Mouse (Mus musculus): ENCODE results near the gene Gramd1a. TPM values are rescaled to one million over a fixed set of nuclear protein-coding genes. Genes with fewer than 3 reads are reported as not detected.
A peak's percentile ranks its signal among the peaks of the same experiment; 100 is the strongest.

Gramd1a gene
- polyA plus RNA-seq, 1 experiment from 2014 or later, result 47.6 TPM

- H3K27me3 ChIP-seq (replicated peaks; ENCODE audit: control insufficient read depth, insufficient read depth, low read length), result no peaks in the 10 kb centered on the region
- ATAC-seq (replicated peaks; ENCODE audit: low FRiP score) (no peak), DNase-seq (ENCODE audit: low spot score) (no peak)
- peaks cover 34% of the 10 kb centered on the region for H3K4me1 ChIP-seq (replicated peaks; ENCODE audit: control insufficient read depth, insufficient read depth, low read length)
- H3K4me2 ChIP-seq, result no peak overlapping the region
- H3K9me3 ChIP-seq (ENCODE audit: control insufficient read depth, low read length), result no peaks in the 10 kb centered on the region
- no peak overlapping the region for H3K4me3 ChIP-seq (ENCODE audit: low read depth, low read length)
- no peak overlapping the region for H3K9ac ChIP-seq (ENCODE audit: low read depth, low read length)
- 0 out of 2 replicates have a peak overlapping the region, but pooled peaks have one; percentile 19 for H3K27ac ChIP-seq (ENCODE audit: low read depth, low read length)
- WGBS, result 58% methylated on average over 15 of the region's 15 CpGs
- no peaks in the 10 kb centered on the region; the same call in 1 of the 2 replicates for H3K36me3 ChIP-seq (ENCODE audit: control insufficient read depth, insufficient read depth, low read length)
Observed at GRCm38 (mm10) chr7:31110861-31111385, 44.8 kb downstream of the Gramd1a start.

GRCm38 (mm10) chr7:31109796-31110195 lies 45.9 kb downstream of the Gramd1a start:
- H3K27me3 ChIP-seq (replicated peaks; ENCODE audit: control insufficient read depth, insufficient read depth, low read length), result no peaks in the 10 kb centered on the region
- 81% methylated on average over 5 of the region's 5 CpGs for WGBS
- no peak overlapping the region for H3K9ac ChIP-seq (ENCODE audit: low read depth, low read length)
- no peaks in the 10 kb centered on the region for H3K9me3 ChIP-seq (ENCODE audit: control insufficient read depth, low read length)
- peaks cover 24% of the 10 kb centered on the region for H3K4me1 ChIP-seq (replicated peaks; ENCODE audit: control insufficient read depth, insufficient read depth, low read length)
- ATAC-seq (replicated peaks; ENCODE audit: low FRiP score) (no peak), DNase-seq (ENCODE audit: low spot score) (no peak)
- no peak overlapping the region for H3K27ac ChIP-seq (ENCODE audit: low read depth, low read length)
- no peak overlapping the region for H3K4me3 ChIP-seq (ENCODE audit: low read depth, low read length)
- no peak overlapping the region for H3K4me2 ChIP-seq
- no peaks in the 10 kb centered on the region; the same call in 1 of the 2 replicates for H3K36me3 ChIP-seq (ENCODE audit: control insufficient read depth, insufficient read depth, low read length)

DNA sequence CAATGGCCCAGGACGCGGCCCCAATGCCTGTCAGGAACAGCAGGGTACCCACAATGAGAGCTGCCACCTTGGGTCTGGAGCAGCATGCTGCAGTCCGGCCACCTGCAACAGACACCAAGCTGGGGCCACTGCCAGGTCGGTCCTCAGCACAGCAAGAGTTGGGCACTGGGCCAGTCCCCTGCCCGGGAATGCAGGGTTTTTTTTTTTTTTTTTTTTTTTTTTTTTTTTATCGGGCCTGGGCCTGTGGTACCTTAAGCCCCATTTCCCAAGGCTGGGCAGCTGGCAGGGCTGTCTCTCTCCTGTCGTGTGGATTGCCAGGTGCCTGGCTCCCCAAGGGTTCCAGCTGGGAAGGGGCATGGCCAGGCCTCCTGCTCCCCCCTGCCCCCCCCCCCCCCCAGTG lies 46.6 kb downstream of the Gramd1a start:
- H3K4me2 ChIP-seq, result no peak overlapping the region
- no peaks in the 10 kb centered on the region; the same call in 1 of the 2 replicates for H3K36me3 ChIP-seq (ENCODE audit: control insufficient read depth, insufficient read depth, low read length)
- 50% methylated on average over 6 of the region's 7 CpGs for WGBS
- peaks cover 24% of the 10 kb centered on the region for H3K4me1 ChIP-seq (replicated peaks; ENCODE audit: control insufficient read depth, insufficient read depth, low read length)
- no peak overlapping the region for H3K4me3 ChIP-seq (ENCODE audit: low read depth, low read length)
- ATAC-seq (replicated peaks; ENCODE audit: low FRiP score) (no peak), DNase-seq (ENCODE audit: low spot score) (no peak)
- no peak overlapping the region for H3K27ac ChIP-seq (ENCODE audit: low read depth, low read length)
- no peaks in the 10 kb centered on the region for H3K27me3 ChIP-seq (replicated peaks; ENCODE audit: control insufficient read depth, insufficient read depth, low read length)
- no peaks in the 10 kb centered on the region for H3K9me3 ChIP-seq (ENCODE audit: control insufficient read depth, low read length)
- H3K9ac ChIP-seq (ENCODE audit: low read depth, low read length), result no peak overlapping the region

GRCm38 (mm10) chr7:31107781-31108180 lies 47.9 kb downstream of the Gramd1a start:
- Histone ChIP-seq H3K4me2 (no peak overlapping the region), H3K27ac (ENCODE audit: low read depth, low read length) (no peak overlapping the region), H3K27me3 (replicated peaks; ENCODE audit: control insufficient read depth, insufficient read depth, low read length) (peaks cover 6% of the 10 kb centered on the region; the same call in 1 of the 2 replicates), H3K4me1 (replicated peaks; ENCODE audit: control insufficient read depth, insufficient read depth, low read length) (peaks cover 21% of the 10 kb centered on the region), H3K9me3 (ENCODE audit: control insufficient read depth, low read length) (no peaks in the 10 kb centered on the region), H3K9ac (ENCODE audit: low read depth, low read length) (no peak overlapping the region), H3K36me3 (ENCODE audit: control insufficient read depth, insufficient read depth, low read length) (no peaks in the 10 kb centered on the region; the same call in 1 of the 2 replicates), H3K4me3 (ENCODE audit: low read depth, low read length) (no peak overlapping the region)
- WGBS, result 84% methylated on average over 11 of the region's 11 CpGs
- ATAC-seq (replicated peaks; ENCODE audit: low FRiP score), result no peak
- DNase-seq (ENCODE audit: low spot score), result no peak

GRCm38 (mm10) chr7:31106166-31106565 lies 49.5 kb downstream of the Gramd1a start:
- ATAC-seq (replicated peaks; ENCODE audit: low FRiP score) (no peak), DNase-seq (ENCODE audit: low spot score) (no peak)
- 46% methylated on average over 3 of the region's 3 CpGs for WGBS
- Histone ChIP-seq H3K27me3 (replicated peaks; ENCODE audit: control insufficient read depth, insufficient read depth, low read length) (peaks cover 9% of the 10 kb centered on the region; the same call in 1 of the 2 replicates), H3K36me3 (ENCODE audit: control insufficient read depth, insufficient read depth, low read length) (no peaks in the 10 kb centered on the region; the same call in 1 of the 2 replicates), H3K4me1 (replicated peaks; ENCODE audit: control insufficient read depth, insufficient read depth, low read length) (peaks cover 6% of the 10 kb centered on the region), H3K9ac (ENCODE audit: low read depth, low read length) (no peak overlapping the region), H3K4me2 (no peak overlapping the region), H3K9me3 (ENCODE audit: control insufficient read depth, low read length) (no peaks in the 10 kb centered on the region), H3K27ac (ENCODE audit: low read depth, low read length) (no peak overlapping the region), H3K4me3 (ENCODE audit: low read depth, low read length) (no peak overlapping the region)

DNA sequence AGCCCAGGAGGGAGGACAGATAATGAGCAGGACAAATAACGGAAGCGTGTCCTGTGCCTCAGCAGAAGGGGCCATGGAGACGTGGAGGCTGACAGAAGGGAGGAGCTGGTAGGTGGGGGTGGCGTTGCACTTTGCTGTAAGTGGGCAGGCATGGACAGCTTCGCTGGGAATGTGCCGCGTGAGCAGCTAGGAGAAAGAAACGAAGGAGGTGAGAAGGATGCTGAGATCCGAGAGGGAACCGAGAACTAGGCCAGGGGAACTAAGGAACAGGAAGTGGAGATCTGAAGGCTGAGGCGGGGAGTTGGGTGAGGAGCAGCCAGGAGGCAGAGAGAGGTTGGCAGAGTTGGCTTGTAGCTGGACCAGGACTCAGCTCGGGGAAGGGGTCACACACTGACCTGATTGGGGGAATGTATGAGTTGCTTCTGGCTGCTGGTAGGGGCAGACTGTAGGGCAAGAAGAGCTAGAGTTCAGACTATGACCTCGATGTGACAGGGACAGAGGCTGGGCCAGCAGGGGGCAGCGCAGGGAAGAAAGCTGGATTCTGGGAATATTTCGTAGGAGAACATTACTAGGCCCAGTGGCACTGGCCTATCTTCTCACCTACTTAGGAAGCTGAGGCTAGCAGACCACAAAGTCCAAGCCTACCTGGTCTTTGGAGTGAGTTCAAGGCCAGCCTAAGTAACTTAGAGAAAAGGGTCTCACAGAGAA lies 50.5 kb downstream of the Gramd1a start:
- no peak overlapping the region for H3K27ac ChIP-seq (ENCODE audit: low read depth, low read length)
- 45% methylated on average over 15 of the region's 15 CpGs for WGBS
- H3K36me3 ChIP-seq (ENCODE audit: control insufficient read depth, insufficient read depth, low read length), result no peaks in the 10 kb centered on the region; the same call in 1 of the 2 replicates
- ATAC-seq (replicated peaks; ENCODE audit: low FRiP score), result no peak
- no peaks in the 10 kb centered on the region for H3K9me3 ChIP-seq (ENCODE audit: control insufficient read depth, low read length)
- H3K4me2 ChIP-seq, result no peak overlapping the region
- no peak overlapping the region for H3K9ac ChIP-seq (ENCODE audit: low read depth, low read length)
- H3K27me3 ChIP-seq (replicated peaks; ENCODE audit: control insufficient read depth, insufficient read depth, low read length), result peaks cover 9% of the 10 kb centered on the region; the same call in 1 of the 2 replicates
- H3K4me1 ChIP-seq (replicated peaks; ENCODE audit: control insufficient read depth, insufficient read depth, low read length), result peaks cover 5% of the 10 kb centered on the region; the same call in 1 of the 2 replicates
- no peak overlapping the region for H3K4me3 ChIP-seq (ENCODE audit: low read depth, low read length)
- no peak for DNase-seq (ENCODE audit: low spot score)

DNA sequence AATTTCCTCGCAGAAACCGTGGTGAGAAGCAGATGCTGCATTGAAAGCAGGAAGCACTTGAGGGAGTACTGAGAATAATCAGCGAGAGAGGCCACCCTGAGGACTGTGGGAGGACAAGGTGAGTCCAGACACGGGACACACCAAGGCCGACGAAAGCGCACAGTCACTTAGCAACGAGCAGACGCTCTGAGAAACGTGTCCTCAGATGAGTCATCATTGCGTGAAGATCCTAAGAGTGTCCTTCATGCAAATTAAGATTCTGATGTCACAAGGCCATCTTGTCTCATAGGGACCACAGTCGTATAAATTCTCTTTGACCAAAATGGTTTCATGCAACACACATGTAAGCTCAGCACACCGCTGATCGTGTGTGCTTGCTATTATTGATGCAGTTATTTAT lies 54.9 kb downstream of the Gramd1a start:
- Histone ChIP-seq H3K27me3 (replicated peaks; ENCODE audit: control insufficient read depth, insufficient read depth, low read length) (peaks cover 9% of the 10 kb centered on the region; the same call in 1 of the 2 replicates), H3K27ac (ENCODE audit: low read depth, low read length) (no peak overlapping the region), H3K9me3 (ENCODE audit: control insufficient read depth, low read length) (no peaks in the 10 kb centered on the region), H3K9ac (ENCODE audit: low read depth, low read length) (no peak overlapping the region), H3K4me3 (ENCODE audit: low read depth, low read length) (no peak overlapping the region), H3K4me2 (no peak overlapping the region), H3K36me3 (ENCODE audit: control insufficient read depth, insufficient read depth, low read length) (no peaks in the 10 kb centered on the region), H3K4me1 (replicated peaks; ENCODE audit: control insufficient read depth, insufficient read depth, low read length) (no peaks in the 10 kb centered on the region)
- 71% methylated on average over 14 of the region's 14 CpGs for WGBS
- ATAC-seq (replicated peaks; ENCODE audit: low FRiP score) (no peak), DNase-seq (ENCODE audit: low spot score) (no peak)

GRCm38 (mm10) chr7:31099612-31099982 lies 56.1 kb downstream of the Gramd1a start:
- Histone ChIP-seq H3K9ac (ENCODE audit: low read depth, low read length) (no peak overlapping the region), H3K4me2 (no peak overlapping the region), H3K27me3 (replicated peaks; ENCODE audit: control insufficient read depth, insufficient read depth, low read length) (peaks cover 9% of the 10 kb centered on the region; the same call in 1 of the 2 replicates), H3K4me3 (ENCODE audit: low read depth, low read length) (no peak overlapping the region), H3K9me3 (ENCODE audit: control insufficient read depth, low read length) (no peaks in the 10 kb centered on the region), H3K36me3 (ENCODE audit: control insufficient read depth, insufficient read depth, low read length) (no peaks in the 10 kb centered on the region), H3K27ac (ENCODE audit: low read depth, low read length) (no peak overlapping the region), H3K4me1 (replicated peaks; ENCODE audit: control insufficient read depth, insufficient read depth, low read length) (no peaks in the 10 kb centered on the region)
- DNase-seq (ENCODE audit: low spot score) (no peak), ATAC-seq (replicated peaks; ENCODE audit: low FRiP score) (no peak)
- WGBS, result 74% methylated on average over 6 of the region's 6 CpGs

Measured in liver, embryonic 11.5 days (tissue).